Mouse (Mus musculus): ENCODE data around the gene Dennd2d.

Gene Dennd2d

GRCm38 (mm10) chr3:106482281-106483081 lies at the start of gene Dennd2d:
Gene Dennd2d (plus strand): TSS chr3:106482405.
- peak; percentile 32 for DNase-seq

- DNase-seq = peak; percentile 54
Observed at GRCm38 (mm10) chr3:106448571-106448970, 33.6 kb upstream of the Dennd2d start.

GRCm38 (mm10) chr3:106448995-106449394 lies 33.2 kb upstream of the Dennd2d start:
- no peak for DNase-seq

- no peak for DNase-seq
Observed at GRCm38 (mm10) chr3:106449567-106449966, 32.6 kb upstream of the Dennd2d start.

GRCm38 (mm10) chr3:106452616-106453015 lies 29.6 kb upstream of the Dennd2d start:
- no peak for DNase-seq

- no peak for DNase-seq
Observed at GRCm38 (mm10) chr3:106457298-106457869, 24.8 kb upstream of the Dennd2d start.

GRCm38 (mm10) chr3:106462059-106462470 lies 20.1 kb upstream of the Dennd2d start:
- no peak for DNase-seq

GRCm38 (mm10) chr3:106462493-106462892 lies 19.7 kb upstream of the Dennd2d start:
- DNase-seq = no peak

- no peak for DNase-seq
Observed at GRCm38 (mm10) chr3:106464750-106465149, 17.5 kb upstream of the Dennd2d start.

- DNase-seq = no peak
Observed at GRCm38 (mm10) chr3:106474210-106474609, 8.0 kb upstream of the Dennd2d start.

GRCm38 (mm10) chr3:106476863-106477262 lies 5.3 kb upstream of the Dennd2d start:
- no peak for DNase-seq

- DNase-seq = peak; percentile 2
Observed at GRCm38 (mm10) chr3:106483297-106483696, 1.1 kb downstream of the Dennd2d start.

- no peak for DNase-seq
Observed at GRCm38 (mm10) chr3:106483796-106484405, 1.7 kb downstream of the Dennd2d start.

- DNase-seq = no peak
Observed at GRCm38 (mm10) chr3:106484861-106485260, 2.7 kb downstream of the Dennd2d start.

- DNase-seq = no peak
Observed at GRCm38 (mm10) chr3:106485810-106486209, 3.6 kb downstream of the Dennd2d start.

GRCm38 (mm10) chr3:106487551-106487950 lies 5.3 kb downstream of the Dennd2d start:
- no peak for DNase-seq

- DNase-seq = no peak
Observed at GRCm38 (mm10) chr3:106490239-106490638, 8.0 kb downstream of the Dennd2d start.

GRCm38 (mm10) chr3:106492723-106493122 lies 10.5 kb downstream of the Dennd2d start:
- DNase-seq = no peak

GRCm38 (mm10) chr3:106493202-106493601 lies 11.0 kb downstream of the Dennd2d start:
- no peak for DNase-seq

GRCm38 (mm10) chr3:106493882-106494281 lies 11.7 kb downstream of the Dennd2d start:
- DNase-seq = no peak

- DNase-seq = no peak
Observed at GRCm38 (mm10) chr3:106494417-106494950, 12.3 kb downstream of the Dennd2d start.

- DNase-seq = no peak
Observed at GRCm38 (mm10) chr3:106495346-106496044, 13.3 kb downstream of the Dennd2d start.

Measured in embryo, embryonic 11 days (tissue).